Mouse (Mus musculus): ENCODE results near the gene Cmklr1.

The Cmklr1 gene

GRCm38 (mm10) chr5:113635861-113636565, 14.2 kb downstream of the Cmklr1 start:
- TF ChIP-seq GATA4 (IDR thresholded peaks at IDR 0.05; ENCODE audit: insufficient replicate concordance, low read length) = no peak

- TF ChIP-seq GATA4 (IDR thresholded peaks at IDR 0.05; ENCODE audit: insufficient replicate concordance, low read length) = no peak
Observed at GRCm38 (mm10) chr5:113634887-113635610, 15.2 kb downstream of the Cmklr1 start.

GRCm38 (mm10) chr5:113634024-113634651, 16.1 kb downstream of the Cmklr1 start:
- TF ChIP-seq GATA4 (IDR thresholded peaks at IDR 0.05; ENCODE audit: insufficient replicate concordance, low read length) = no peak

- TF ChIP-seq GATA4 (IDR thresholded peaks at IDR 0.05; ENCODE audit: insufficient replicate concordance, low read length) = no peak
Observed at GRCm38 (mm10) chr5:113633037-113633714, 17.1 kb downstream of the Cmklr1 start.

GRCm38 (mm10) chr5:113630116-113630515, 20.1 kb downstream of the Cmklr1 start:
- TF ChIP-seq GATA4 (IDR thresholded peaks at IDR 0.05; ENCODE audit: insufficient replicate concordance, low read length) = no peak

- no peak for TF ChIP-seq GATA4 (IDR thresholded peaks at IDR 0.05; ENCODE audit: insufficient replicate concordance, low read length)
Observed at GRCm38 (mm10) chr5:113629248-113629647, 21.0 kb downstream of the Cmklr1 start.

- TF ChIP-seq GATA4 (IDR thresholded peaks at IDR 0.05; ENCODE audit: insufficient replicate concordance, low read length) = no peak
Observed at GRCm38 (mm10) chr5:113627820-113628437, 22.3 kb downstream of the Cmklr1 start.

GRCm38 (mm10) chr5:113626991-113627390, 23.2 kb downstream of the Cmklr1 start:
- TF ChIP-seq GATA4 (IDR thresholded peaks at IDR 0.05; ENCODE audit: insufficient replicate concordance, low read length) = no peak

- TF ChIP-seq GATA4 (IDR thresholded peaks at IDR 0.05; ENCODE audit: insufficient replicate concordance, low read length) = no peak
Observed at GRCm38 (mm10) chr5:113626352-113626751, 23.9 kb downstream of the Cmklr1 start.

- TF ChIP-seq GATA4 (IDR thresholded peaks at IDR 0.05; ENCODE audit: insufficient replicate concordance, low read length) = no peak
Observed at GRCm38 (mm10) chr5:113625068-113625467, 25.2 kb downstream of the Cmklr1 start.

GRCm38 (mm10) chr5:113623052-113623451, 27.2 kb downstream of the Cmklr1 start:
- TF ChIP-seq GATA4 (IDR thresholded peaks at IDR 0.05; ENCODE audit: insufficient replicate concordance, low read length) = no peak

GRCm38 (mm10) chr5:113620999-113621398, 29.2 kb downstream of the Cmklr1 start:
- TF ChIP-seq GATA4 (IDR thresholded peaks at IDR 0.05; ENCODE audit: insufficient replicate concordance, low read length) = no peak

GRCm38 (mm10) chr5:113620130-113620716, 30.0 kb downstream of the Cmklr1 start:
- TF ChIP-seq GATA4 (IDR thresholded peaks at IDR 0.05; ENCODE audit: insufficient replicate concordance, low read length) = no peak

GRCm38 (mm10) chr5:113619151-113619550, 31.1 kb downstream of the Cmklr1 start:
- no peak for TF ChIP-seq GATA4 (IDR thresholded peaks at IDR 0.05; ENCODE audit: insufficient replicate concordance, low read length)

- TF ChIP-seq GATA4 (IDR thresholded peaks at IDR 0.05; ENCODE audit: insufficient replicate concordance, low read length) = no peak
Observed at GRCm38 (mm10) chr5:113618716-113619115, 31.5 kb downstream of the Cmklr1 start.

Data from liver, adult (tissue).